Mouse (Mus musculus) left cerebral cortex, adult 18-20 months (tissue): ENCODE data around the gene Faah. TPM values are rescaled to one million over a fixed set of nuclear protein-coding genes. Genes with fewer than 3 reads are reported as not detected.

Experiments
- DNase-seq, 2 experiments: peaks; one replicate each; pipeline ENCODE4 v3.0.0; 2021 to 2022; ENCODE audit warnings: low spot score in 2 of 2, mixed read lengths in 1 of 2
- long read RNA-seq, 2 experiments: library from polyadenylated mRNA; stranded (forward); transcript quantifications; one replicate each; pipeline ENCODE4 v2.0.0; 2021
- total RNA-seq, 2 experiments: library from RNA; stranded (reverse); gene quantifications; 2 replicates each; pipeline ENCODE4 v1.2.3; 2021

The Faah gene
- 100 to 1,000 TPM in 1 of 2 experiments, 10 to 100 TPM in 1; 85.2 to 101 TPM for total RNA-seq
- long read RNA-seq, experiment 1, transcript Faah-201 (15 exons, 3,827 nt), result major isoform, 175 of 223 reads
- long read RNA-seq, experiment 1, partial matches to known transcripts, result 20 of 223 reads
- long read RNA-seq, experiment 1, other reads (novel, unspliced or antisense), result 26 of 223 reads
- long read RNA-seq, experiment 2, transcript Faah-201 (15 exons, 3,827 nt), result major isoform, 121 of 153 reads
- long read RNA-seq, experiment 2, partial matches to known transcripts, result 12 of 153 reads
- long read RNA-seq, experiment 2, other reads (novel, unspliced or antisense), result 20 of 153 reads

DNA sequence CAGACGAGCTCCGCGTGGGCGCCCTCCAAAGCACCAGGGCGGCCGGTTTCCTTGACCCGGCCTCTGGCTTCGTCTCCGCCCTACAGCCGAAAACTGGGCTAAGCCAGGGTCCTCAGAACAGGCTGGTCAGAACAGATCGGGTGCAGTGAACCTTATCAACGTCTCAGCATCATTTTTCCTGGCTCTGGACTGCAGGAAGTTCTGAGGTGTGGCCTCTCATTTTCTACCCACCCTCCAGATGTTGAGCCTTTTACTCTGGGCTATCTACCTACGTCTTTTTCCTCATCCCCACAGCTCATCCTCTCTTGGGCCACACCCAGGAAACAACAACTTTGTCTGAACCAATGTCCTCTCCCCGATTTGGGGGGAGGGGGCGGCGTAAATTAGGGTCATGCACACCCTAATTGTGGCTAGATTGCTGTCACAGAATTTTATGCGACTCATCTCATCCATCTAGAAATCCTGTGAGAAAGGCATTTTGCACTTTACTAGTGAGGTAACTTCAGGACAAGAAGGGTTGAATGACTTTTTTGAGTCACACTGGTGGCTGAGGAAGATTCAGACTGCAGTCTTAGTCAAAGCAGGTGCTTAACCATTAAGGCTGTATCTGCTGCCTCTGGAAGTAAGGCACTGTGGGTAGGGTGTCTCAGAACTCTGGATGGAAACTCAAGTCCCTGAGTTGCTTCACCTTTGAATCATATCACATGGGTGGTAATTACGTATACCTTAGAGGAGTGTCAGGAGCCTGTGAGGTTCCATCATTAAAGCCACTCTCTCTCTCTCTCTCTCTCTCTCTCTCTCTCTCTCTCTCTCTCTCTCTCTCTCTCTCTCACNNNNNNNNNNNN, at the start of gene Faah:
Gene Faah (minus strand): TSS at position 25 of the 845 bp plus-strand sequence.
- no peak for DNase-seq

DNA sequence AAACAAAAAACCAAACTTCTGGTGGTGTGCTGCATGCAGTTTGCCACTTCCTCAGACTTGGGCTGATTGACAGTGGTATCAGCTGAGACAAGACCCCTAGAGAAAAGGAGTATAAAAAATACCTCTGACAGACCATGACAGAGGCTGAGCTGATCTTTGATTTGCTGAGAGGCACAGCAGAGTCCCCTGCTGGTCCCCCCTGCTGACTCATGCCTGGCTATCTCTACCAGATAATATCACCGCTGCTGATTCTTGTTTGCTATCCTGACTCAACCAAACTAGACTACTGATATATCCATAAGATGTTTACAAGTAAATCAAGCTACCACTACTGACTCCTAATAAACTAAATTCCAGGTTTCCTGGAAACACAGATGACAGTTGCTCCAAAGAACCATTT, 46.1 kb upstream of the Faah start:
- no peak for DNase-seq

DNA sequence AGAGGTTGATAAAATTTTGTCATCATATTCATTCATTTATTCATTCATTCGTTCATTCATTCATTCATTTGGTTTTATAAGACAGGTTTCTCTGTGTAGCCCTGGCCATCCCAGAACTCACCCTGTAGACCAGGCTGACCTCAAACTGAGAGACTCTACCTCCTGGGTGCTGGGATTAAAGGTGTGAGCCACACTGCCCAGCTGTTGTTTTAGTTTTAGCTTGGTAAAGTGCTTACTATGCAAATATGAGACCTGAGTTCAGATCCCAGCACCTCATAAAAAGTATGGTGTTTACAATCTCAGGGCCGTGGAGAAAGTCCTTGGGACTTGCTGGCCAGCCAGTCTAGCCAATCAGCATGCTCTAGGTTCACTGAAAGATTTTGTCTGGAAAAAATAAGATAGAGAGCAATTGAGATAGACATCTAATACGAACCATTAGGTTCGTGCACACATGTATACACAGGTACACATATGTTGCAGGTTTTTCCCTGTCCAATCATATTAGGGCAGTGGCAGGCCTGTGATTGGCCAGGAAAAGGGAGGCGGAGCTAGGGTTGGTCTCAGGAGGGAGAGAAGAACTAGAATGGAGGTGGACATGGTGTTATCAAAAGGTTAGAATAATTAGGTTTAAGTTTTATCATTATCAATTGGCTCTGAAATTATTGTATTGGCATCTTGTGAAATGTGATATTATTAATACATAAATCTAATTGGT, 41.4 kb upstream of the Faah start:
- DNase-seq, result no peak

DNA sequence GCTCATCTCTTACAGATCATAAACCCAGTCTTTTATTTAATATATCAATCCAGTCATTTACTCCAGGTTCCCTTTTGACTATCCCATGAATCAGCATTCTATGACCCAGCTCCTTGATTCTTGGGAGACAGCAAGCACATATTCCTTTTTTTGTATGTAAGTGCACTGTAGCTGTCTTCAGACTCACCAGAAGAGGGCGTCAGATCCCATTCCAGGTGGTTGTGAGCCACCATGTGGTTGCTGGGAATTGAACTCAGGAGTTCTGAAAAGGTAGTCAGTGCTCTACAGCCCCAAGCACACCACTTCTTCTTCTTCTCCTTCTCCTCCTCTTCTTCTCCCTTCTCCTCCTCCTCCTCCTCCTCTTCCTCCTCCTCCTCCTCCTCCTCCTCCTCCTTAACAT, 39.8 kb upstream of the Faah start:
- DNase-seq, result no peak

DNA sequence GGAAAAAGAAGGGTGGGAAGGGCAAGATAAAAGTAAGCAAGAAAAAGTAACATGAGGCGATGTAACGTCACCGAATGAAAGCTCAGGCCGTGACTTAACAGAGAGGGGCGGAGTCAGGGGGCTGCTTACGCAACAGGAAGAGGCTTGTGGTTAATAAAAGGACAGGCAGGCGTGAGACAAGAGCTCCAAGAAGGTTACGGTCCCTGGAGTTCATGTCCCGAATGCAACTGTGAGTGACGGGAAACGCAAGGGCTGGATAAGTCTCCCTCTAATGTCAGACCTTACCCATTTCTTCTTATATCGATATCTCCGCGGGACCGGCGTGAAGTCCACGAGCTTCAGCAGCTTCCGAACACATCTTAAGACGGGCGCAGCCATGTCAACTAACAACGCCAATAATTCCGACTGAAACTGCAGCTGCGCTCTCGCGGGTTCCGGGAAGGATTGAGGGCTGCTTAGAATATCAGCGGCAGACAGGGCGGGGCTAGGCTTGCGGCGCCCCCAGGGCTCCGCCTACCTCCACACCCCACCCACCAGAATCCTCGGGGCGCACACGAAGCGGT, 35.8 kb upstream of the Faah start, which contains the start of gene Nsun4:
Gene Nsun4 (minus strand): TSS at position 478 of the 563 bp plus-strand sequence.
- DNase-seq, result peak; percentile 85 to 92

DNA sequence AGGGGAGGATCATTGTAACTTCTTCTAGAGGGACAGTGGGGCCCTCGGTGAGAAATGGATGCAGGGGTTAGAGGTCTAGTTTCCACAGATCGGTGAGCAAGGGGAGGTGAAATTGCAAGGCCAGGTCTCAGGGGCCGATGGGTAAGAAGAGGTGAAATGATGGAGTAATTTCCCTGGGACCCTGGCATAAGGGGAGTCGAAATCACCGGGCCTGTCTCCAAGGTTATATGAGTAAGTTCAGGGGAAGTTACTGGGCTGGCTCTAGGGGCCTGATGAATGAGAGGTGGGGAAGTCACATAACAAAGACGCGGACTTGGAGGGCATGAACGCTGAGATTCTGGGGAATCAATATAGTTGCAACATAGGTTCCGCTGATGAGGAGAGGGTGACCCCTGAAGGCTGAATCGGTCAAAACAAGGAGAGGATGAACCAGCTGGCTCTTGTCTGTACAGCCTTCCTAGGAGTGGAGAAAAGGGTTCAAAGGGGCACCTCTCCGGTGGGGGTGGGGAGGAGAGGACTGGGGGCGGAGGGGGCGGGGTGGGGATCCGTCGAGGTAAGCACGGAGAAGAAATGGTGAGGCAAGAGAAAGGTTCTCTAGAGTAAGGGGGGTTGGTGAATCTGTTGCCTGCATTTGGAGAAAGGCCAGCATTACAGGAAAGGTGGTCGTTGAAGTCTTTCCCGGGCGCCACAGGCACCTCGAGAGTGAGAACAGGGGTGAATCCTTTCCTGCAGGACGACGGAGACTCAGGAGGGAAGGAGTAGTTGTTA, 35.0 kb upstream of the Faah start:
- peak in 1 of 2 experiments; percentile 7 for DNase-seq

DNA sequence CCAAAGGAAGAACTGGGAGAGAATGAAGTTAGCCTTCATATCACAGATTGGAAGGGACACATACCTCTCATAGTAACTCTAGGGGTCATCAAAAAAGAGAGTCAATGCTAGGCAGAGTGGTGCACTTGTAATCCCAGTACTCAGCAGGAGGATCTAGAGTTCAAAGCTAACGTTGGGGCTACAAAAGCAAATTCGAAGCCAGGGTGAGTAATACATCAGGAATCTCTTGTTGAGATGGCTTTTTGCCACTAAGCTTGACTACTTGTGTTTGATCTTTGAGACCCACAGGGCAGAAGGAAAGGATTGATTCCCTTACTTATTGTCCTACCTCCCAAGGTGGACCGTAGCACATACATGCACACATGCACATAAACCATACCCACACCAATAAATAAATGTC, 31.5 kb upstream of the Faah start:
- no peak for DNase-seq

DNA sequence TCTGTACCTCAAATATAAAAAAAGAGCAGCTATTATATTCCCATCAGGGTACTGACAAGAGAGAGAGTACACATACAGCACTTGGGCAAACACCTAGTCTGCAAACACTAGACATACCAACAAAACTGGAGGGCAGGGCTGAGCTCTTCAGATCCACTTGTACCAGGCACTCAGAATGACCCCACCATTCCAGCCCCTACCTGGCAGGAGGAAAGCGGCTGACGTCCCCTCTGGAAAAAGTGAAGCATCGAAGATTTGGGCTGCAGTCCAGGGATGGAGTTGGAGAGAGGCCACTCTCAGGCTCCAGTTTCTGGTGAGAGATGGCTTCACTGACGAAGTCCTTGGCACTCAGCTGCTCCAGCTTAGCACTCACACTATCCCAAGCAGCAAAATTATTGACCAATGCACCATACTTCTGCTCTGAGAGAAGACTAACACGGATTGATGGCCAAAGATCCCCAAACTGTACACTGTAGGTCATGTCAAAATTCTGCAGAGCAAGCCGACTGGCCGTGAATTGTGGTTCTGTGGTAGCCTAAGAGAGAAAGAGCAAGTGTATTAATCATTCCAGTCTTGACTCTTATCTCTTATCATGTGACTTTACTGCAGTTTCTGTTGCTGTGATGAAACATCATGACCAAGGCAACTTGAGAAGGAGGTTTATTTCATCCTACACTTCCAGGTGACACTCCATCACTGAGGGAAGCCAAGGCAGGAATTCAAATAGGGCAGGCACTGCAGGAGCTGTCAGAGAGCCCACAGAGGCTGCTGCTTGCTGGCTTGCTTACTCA, 30.6 kb upstream of the Faah start:
- no peak for DNase-seq

DNA sequence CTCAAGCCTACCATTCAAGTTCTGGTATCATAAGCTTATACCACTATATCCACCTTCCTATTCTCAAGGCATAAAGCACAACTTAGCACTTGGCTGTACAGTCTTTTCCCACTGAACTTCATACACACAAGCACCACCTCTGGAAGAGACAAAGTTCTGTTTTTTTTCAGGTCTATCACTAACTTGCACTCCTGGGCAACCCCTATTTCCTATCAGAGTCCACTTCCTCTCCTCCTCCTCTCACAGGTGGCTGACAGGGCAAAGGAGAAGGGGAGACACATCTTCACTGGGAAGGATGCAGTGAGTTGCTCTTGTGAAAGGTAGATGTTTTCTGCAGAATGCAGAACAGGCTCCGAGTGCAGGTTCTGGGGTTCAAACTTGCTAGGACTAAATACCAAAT, 30.0 kb upstream of the Faah start:
- DNase-seq, result no peak

DNA sequence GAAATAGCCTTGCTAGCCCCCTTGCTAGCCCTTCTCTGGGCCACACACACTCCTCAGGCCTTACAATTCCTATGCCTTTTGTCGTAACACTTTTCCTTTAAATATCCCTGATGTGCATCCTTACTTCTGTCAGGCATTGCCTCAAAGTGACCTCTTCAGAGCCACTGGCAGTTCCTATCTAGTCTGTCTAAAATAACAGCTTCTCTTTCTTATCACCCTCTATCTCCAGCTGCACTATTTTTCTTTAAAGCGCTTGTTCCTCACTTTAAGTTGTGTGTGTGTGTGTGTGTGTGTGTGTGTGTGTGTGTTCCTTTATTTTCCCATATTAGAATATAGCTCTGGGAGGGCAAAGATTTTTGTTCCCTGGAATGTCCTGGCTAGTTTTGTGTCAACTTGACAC, 28.9 kb upstream of the Faah start:
- no peak for DNase-seq

DNA sequence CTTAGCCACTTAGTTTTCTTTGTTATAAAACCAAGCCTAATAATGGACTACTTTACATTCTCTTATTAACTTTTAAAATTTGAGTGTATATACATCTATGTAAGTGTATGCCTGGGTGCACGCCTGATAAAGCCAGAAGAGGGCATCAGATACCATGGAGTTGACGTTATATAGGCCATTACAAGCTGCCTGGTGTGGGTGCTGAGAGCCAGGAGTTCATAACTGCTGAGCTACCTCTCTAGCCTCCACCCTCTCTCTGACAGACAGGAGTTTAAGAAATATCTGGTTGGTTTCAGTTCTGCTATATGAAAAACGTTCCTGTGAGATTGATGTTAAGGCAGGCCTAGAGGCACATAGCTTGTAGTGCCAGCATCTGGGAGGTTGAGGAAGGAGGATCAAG, 24.5 kb upstream of the Faah start:
- DNase-seq, result no peak

DNA sequence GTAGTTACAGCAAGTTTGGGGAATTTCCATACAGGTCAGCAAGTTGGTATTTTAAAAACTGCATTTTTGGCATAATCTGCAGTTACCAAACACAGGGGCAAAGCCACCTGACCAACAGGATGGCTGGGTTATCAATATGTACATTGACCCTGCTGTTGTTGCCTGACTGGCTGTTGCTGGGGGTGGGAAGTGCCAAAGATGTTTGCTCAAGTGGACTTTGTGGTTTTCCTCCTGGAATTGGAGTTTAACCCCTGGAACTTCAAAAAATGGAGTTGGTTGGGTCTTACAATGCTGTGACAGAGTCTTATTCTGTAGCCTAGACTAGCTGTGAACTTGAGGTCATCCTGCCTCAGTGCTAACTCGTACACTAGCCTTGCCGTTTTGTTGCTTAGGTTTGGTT, 22.7 kb upstream of the Faah start:
- no peak for DNase-seq

DNA sequence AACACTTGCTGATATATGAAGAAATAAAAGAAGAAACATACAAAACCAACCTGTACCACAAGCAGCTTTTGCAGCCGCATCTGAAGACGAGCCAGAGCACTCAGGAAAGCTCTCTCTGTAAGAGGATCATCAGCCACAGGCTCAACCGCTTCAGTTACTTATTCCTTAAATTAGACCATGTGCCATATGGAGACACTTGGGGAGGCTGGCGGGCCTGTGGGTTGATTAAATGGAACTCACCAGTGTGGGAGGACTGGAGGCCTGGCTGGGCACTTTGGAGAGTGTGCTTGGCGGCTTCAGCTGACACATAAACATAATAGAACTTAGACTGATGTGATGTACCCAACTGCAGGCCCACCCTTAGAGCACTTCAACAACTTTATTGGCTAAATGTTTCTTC, 15.6 kb upstream of the Faah start:
- DNase-seq, result peak; percentile 50 to 72

DNA sequence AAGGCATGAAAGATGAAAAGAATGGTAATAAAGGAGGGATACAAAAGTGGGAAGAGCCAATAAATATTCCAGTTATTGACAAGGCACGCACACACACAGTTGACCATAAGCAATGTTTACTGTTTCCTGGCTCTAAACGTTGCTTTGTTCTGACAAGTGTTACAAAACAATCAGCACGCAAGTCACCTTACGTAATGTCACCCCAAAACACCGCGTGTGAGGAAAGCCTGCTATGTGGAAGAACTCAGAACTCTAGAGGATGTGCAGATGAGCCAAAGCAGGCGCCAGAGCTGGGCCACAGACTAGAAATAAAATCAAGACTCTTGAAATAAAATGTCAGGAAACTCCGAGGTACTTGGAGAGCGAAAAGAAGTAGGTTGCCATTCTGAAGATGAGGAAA, 15.2 kb upstream of the Faah start:
- peak in 1 of 2 experiments; percentile 28 for DNase-seq

DNA sequence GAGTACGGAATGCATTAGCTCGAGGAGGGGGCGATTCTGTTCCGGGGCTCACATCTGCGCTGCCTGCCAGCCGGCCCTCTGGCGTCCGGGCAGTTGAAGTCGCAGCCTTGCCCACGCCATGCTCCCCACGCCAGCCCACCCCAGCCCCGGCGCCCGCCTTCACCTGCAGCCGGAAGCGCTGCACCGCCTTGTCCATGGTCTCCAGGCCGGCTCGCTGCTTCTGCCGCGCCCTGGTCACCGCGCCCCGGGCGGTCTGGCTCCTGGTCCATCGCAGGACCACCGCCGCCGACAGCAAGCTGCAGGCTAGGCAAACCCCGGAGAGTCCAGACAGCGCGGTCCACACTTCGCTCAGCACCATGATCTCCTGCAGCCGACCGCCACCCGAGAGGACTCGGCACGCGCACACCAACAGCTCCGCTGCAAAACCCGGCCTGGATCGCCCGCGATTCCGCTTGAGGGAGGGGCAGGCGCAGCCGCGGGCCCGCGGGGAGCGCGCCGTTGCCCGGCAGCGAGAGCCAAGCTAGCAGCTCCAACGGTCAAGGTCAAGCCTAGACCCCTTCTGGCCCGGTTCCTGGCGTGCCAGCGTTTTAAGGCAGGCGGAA, 325 bp downstream of the Faah start:
- peak; percentile 68 to 81 for DNase-seq

DNA sequence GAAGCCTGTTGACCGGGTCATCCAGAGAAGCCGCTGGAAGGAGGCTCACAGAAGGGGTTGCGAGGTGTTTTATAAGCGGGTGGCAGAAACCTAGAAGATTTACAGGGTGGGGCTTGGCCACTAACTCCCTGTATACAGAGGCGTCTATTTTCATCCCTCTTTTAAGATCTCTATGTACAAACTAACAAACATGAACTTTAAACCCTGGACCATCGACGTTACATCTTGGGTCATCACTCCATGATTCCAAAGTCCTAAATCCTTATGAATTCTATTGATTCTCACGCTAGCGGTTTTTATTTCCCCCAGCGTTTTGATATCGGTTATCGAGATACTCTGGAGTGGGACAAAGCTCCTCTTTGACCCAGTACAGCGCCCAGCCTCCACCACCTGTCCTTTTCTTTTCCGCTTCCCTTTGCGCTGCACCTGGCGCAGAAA, 845 bp downstream of the Faah start:
- no peak for DNase-seq

DNA sequence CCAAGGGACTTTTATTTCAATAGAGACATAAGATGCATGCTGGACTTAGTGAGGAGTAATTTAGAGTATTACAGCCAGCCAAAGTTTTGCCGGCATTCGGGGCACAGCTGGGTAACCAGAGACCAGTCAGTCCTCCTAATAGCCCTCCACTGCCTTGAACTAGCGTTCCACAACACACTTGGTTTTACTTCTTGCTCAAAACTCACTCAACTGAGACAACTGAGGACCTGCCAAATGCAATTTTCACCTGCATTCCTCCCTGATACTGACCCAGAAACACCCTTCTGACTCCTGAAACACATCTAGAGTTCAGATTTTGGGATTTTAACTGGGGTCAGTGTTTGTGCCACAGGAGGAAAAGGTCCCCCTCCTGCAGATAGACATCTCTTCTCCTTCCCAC, 1.3 kb downstream of the Faah start:
- DNase-seq, result no peak

DNA sequence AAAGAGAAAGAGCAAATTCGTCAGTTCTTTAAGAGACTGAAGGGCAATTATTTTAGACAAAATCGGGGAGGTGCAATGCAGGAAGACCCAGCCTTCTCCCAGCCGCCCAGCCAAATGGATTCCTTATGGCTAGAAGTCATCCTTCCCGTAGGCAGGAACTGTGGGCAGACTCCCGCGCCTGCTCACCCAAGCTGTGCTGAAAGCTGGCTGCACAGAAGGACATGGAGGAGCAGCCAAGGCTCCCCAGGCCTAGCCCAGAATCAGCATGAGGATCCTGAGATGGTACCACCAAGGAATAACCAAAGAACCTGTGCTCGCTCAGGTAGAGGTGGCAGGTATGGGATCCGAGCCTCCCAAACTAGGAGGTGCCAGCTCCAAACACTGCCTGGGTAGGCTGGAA, 1.7 kb downstream of the Faah start:
- DNase-seq, result peak; percentile 66 to 73

DNA sequence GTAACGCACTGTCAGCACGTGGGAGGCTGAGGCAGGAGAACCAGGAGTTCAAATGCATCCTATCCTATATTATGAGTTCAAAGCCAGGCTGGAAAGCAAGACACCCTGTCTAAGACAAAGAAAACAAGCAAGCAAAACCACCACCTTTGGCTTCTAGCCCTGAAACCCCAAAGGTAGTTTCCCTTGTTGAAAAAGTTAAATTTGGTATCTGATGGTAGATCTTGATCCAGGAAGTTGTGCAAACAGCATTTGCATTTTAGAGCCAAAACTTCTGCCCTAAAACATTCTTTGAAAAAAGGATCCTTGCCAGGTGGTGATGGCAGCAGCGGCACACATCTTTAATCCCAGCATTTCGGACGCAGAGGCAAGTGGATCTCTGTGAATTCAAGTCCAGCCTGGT, 2.2 kb downstream of the Faah start:
- no peak for DNase-seq
